Mouse (Mus musculus) neural tube, embryonic 11.5 days (tissue): ENCODE results near the gene Cyp4f16. TPM values are rescaled to one million over a fixed set of nuclear protein-coding genes. Genes with fewer than 3 reads are reported as not detected.

Source experiments
- ATAC-seq: fragments of 200-750 bp; cut with Nextera tagmentation; 2 replicates; pipeline ENCODE4 v1.8.0; 2017; ENCODE audit warnings: moderate number of reproducible peaks, mild to moderate bottlenecking, moderate TSS enrichment, moderate library complexity; ENCODE audit not compliant: insufficient read depth, low FRiP score, low TSS enrichment
- DNase-seq: peaks from one replicate; pipeline ENCODE4 v3.0.0-alpha.2; 2015; ENCODE audit warnings: low spot score
- H3K27ac ChIP-seq: fragments of 300-500 bp; sonication (generic); 2 replicates; pipeline ENCODE4 v1.5.1; 2014; ENCODE audit warnings: low read depth, mild to moderate bottlenecking, low read length
- H3K27me3 ChIP-seq: fragments of 300-500 bp; sonication (generic); 2 replicates; pipeline ENCODE4 v1.6.1; 2014; ENCODE audit warnings: mild to moderate bottlenecking, low read length, mixed read lengths; ENCODE audit not compliant: control insufficient read depth, insufficient read depth
- H3K36me3 ChIP-seq: fragments of 300-500 bp; sonication (generic); 2 replicates; pipeline ENCODE4 v1.6.1; 2014; ENCODE audit warnings: mild to moderate bottlenecking, low read length, moderate library complexity, mixed read lengths; ENCODE audit not compliant: control insufficient read depth, insufficient read depth
- H3K4me1 ChIP-seq: fragments of 300-500 bp; sonication (generic); 2 replicates; pipeline ENCODE4 v1.6.1; 2014; ENCODE audit warnings: low read length, mixed read lengths; ENCODE audit not compliant: control insufficient read depth, insufficient read depth
- H3K4me2 ChIP-seq: fragments of 300-500 bp; sonication (generic); 2 replicates; pipeline ENCODE4 v1.6.1; 2014; ENCODE audit warnings: low read depth, mild to moderate bottlenecking, moderate library complexity
- H3K4me3 ChIP-seq: fragments of 300-500 bp; sonication (generic); 2 replicates; pipeline ENCODE4 v1.5.1; 2014; ENCODE audit warnings: low read depth, low read length
- H3K9ac ChIP-seq: fragments of 300-500 bp; sonication (generic); 2 replicates; pipeline ENCODE4 v1.6.1; 2014; ENCODE audit warnings: mild to moderate bottlenecking, low read length
- H3K9me3 ChIP-seq: fragments of 300-500 bp; sonication (generic); 2 replicates; pipeline ENCODE4 v1.6.1; 2016; ENCODE audit warnings: low read length; ENCODE audit not compliant: control insufficient read depth
- WGBS: fragments of 180-500 bp; shearing (Covaris S2); extraction: QIAGEN DNeasy Blood & Tissue Kit; methylation state at CpG from one replicate; pipeline ENCODE4 v1.1.7; 2014; 5-methylcytosine and 5-hydroxymethylcytosine counted together
- polyA plus RNA-seq: library from polyadenylated mRNA; unstranded; fragments of >200 nt; fragmentation: Nextera tagmentation; extraction: Ambion mirVana; gene quantifications from 2 replicates; pipeline ENCODE4 v1.2.1, GENCODE M21; 2014

Gene Cyp4f16
- polyA plus RNA-seq, 1 experiment from 2014 or later = 12.1 TPM

DNA sequence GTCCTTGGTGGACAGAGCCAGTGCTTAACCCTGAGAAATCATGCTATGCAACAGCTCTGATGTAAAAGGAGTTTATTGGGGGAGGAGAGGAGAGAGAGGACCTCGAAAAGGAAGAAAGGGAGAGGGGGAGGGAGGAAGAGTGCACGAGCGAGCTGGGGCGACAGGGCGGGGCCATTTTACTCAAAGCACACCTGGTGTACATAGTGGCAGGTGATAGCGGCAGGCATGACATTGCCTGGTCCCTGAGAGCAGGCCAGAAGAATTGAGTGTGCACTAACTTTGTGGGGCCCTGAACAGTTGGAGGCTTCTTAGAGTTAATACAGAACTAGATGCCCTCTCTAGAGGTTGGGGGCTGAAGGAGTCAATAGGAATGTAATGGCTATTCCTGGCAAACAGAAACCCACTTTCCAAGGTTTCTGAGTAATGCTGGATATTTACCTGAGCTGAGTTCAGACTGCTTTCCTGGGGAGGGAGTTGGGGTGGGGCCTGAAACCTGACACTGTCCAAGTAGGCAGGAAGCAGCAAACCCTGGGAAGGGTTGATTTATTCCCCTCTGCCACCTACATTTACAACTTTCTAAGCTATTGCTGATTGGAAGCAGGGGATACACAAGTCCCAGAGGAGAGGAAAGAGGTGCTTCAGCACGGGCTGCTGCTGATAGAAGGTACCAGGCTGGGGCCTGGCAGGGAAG, 41.3 kb downstream of the Cyp4f16 start:
- H3K9me3 ChIP-seq = no peaks in the 10 kb centered on the region
- no peaks in the 10 kb centered on the region for H3K4me1 ChIP-seq
- ATAC-seq = no peak
- 60% methylated on average over 7 of the region's 7 CpGs for WGBS
- no peak overlapping the region for H3K27ac ChIP-seq
- DNase-seq = no peak
- no peak overlapping the region for H3K9ac ChIP-seq
- H3K27me3 ChIP-seq = no peaks in the 10 kb centered on the region
- H3K4me2 ChIP-seq = no peak overlapping the region
- no peaks in the 10 kb centered on the region for H3K36me3 ChIP-seq
- H3K4me3 ChIP-seq = no peak overlapping the region

DNA sequence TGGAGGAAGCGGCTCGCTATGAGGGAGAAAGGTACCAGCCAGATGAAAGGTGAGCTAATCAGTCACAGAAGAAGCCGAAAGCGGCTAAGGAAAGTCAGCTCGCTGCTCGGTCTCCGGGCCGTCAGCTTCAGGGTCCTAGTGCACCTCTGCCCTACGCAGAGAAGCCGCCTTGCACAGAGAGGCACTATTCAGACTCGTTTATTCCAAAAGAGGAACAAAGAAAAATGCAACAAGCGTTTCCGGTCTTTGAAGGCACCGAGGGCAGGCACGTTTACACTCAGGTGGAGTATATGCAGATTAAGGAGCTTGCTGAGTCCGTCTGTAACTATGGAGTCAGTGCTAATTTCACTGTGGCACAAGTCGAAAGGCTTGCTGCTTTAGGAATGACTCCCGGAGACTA, 60.1 kb downstream of the Cyp4f16 start:
- Histone ChIP-seq H3K9me3 (no peaks in the 10 kb centered on the region; the same call in 1 of the 2 replicates), H3K27ac (no peak overlapping the region), H3K27me3 (no peaks in the 10 kb centered on the region), H3K4me3 (no peak overlapping the region), H3K4me1 (no peaks in the 10 kb centered on the region), H3K4me2 (no peak overlapping the region), H3K9ac (no peak overlapping the region), H3K36me3 (no peaks in the 10 kb centered on the region)
- DNase-seq (no peak), ATAC-seq (no peak)
- 86% methylated on average over 18 of the region's 18 CpGs for WGBS

Other genes starting within 250 kb of the Cyp4f16 start
- 50.6 and 51.8 TPM in 2 replicates for gene Akap8, start 215.3 kb upstream of the Cyp4f16 start, polyA plus RNA-seq
- 73.2 and 81.3 TPM in 2 replicates for gene Akap8l, start 186.0 kb upstream of the Cyp4f16 start, polyA plus RNA-seq
- gene Wiz, start 147.1 kb upstream of the Cyp4f16 start, polyA plus RNA-seq = 43.8 and 47.2 TPM in 2 replicates
- 0.42 and 0.82 TPM in 2 replicates for gene Rasal3, start 133.0 kb upstream of the Cyp4f16 start, polyA plus RNA-seq
- not detected in 2 replicates for gene Pglyrp2, start 112.4 kb upstream of the Cyp4f16 start, polyA plus RNA-seq
- gene Cyp4f39, start 83.8 kb upstream of the Cyp4f16 start, polyA plus RNA-seq = 0.53 and 0.74 TPM in 2 replicates
- gene Cyp4f17, start 30.5 kb upstream of the Cyp4f16 start, polyA plus RNA-seq = 6.6 TPM in 2 replicates
- not detected in 2 replicates for gene Cyp4f37, start 84.8 kb downstream of the Cyp4f16 start, polyA plus RNA-seq
- gene Cyp4f40, start 122.3 kb downstream of the Cyp4f16 start, polyA plus RNA-seq = not detected in 2 replicates
- 0.77 TPM in 1 of 2 replicates, not detected in the other for gene Cyp4f15, start 149.1 kb downstream of the Cyp4f16 start, polyA plus RNA-seq